Mouse (Mus musculus) thymus, postnatal 0 days (tissue): Measurements from ENCODE around the gene Coro2b. TPM values are rescaled to one million over a fixed set of nuclear protein-coding genes. Genes with fewer than 3 reads are reported as not detected.

ENCODE experiments used
- DNase-seq: peaks from one replicate; pipeline ENCODE4 v3.0.0-alpha.2; 2015; ENCODE audit warnings: low spot score
- polyA plus RNA-seq: library from polyadenylated mRNA; unstranded; fragments of >200 nt; fragmentation: Nextera tagmentation; extraction: Ambion mirVana; gene quantifications from 2 replicates; pipeline ENCODE4 v1.2.1, GENCODE M21; 2015

The Coro2b gene
- polyA plus RNA-seq, 1 experiment from 2014 or later = 3.4 TPM

DNA sequence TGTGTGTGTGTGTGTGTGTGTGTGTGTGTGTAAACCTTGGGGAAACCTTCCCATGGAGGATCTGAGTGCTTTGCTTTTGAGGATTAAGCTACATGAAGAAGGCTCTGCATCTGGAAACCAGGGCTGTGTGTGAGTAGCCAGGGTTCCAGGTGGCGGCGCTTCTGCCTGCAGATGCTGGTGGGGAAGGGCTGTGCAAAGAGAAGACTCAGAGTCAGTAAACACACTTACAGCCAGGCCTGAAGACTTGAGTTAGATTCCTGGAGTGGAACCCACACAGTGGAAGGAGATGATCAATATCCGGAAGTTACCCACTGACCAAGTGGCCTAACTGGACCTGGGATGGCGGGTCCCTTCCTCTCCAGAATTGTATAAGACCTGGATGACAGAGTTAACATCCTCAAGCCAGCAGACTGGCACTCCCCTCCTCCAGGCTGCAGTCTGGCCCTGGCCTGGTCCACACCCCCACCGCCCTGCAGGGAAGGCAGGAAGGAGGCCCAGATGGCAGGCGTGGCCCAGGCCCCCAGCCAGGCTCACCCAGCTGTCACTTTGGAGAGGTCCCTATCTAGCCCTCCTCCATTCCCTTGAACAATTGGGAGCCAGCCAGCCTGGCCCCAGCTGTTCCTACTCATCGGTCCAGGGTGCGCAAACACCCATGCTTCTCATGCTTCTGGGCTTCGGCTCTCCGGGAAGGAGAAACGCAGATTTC is 59.9 kb downstream of the Coro2b start:
- DNase-seq = no peak

DNA sequence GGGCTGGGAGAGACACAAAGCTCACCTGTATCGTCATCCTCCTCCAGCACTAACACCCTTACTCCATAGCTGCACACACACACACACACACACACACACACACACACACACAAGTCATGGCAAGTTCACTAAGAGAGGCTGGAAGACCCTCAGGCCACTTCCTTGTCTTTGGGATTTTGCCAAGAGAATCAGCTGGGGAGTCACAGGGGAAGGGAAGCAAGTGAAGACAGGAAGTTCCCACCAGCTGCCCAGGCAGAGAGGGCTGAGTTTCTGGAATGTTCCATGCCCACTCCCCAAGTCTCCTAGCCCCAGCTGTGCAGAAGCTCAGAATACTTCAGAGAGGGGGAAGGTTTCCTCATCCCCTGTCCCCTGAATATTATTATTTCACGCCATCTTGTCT is 62.6 kb downstream of the Coro2b start:
- no peak for DNase-seq

- DNase-seq = no peak
Measured at GRCm38 (mm10) chr9:62471541-62472189, 65.2 kb downstream of the Coro2b start.

- no peak for DNase-seq
Measured at GRCm38 (mm10) chr9:62471041-62471440, 65.8 kb downstream of the Coro2b start.

DNA sequence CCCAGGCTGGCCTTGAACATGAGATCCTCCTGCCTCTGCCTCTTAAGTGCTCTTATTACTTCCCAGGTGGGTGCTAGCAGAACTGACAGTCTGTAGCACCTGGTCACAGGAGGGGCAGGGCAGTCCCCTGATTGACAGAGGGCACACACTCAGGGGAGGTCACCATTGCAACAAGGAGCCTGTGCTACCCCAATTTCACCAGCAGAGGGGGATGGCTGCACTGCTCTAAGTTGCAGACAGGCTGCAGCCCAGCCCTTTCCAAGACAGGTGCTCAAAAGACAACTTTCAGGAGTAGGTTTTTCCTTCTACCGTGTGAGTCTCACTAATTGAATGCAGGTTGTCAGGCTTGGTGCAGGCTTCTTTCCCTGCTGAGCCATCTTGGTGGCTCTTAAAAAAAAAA is 66.4 kb downstream of the Coro2b start:
- DNase-seq = peak; percentile 82

GRCm38 (mm10) chr9:62469696-62470095 is 67.1 kb downstream of the Coro2b start:
- no peak for DNase-seq

GRCm38 (mm10) chr9:62469143-62469542 is 67.7 kb downstream of the Coro2b start:
- no peak for DNase-seq

- DNase-seq = no peak
Measured at GRCm38 (mm10) chr9:62467413-62467784, 69.4 kb downstream of the Coro2b start.

GRCm38 (mm10) chr9:62466742-62467412 is 70.0 kb downstream of the Coro2b start:
- no peak for DNase-seq

- no peak for DNase-seq
Measured at GRCm38 (mm10) chr9:62466053-62466452, 70.8 kb downstream of the Coro2b start.

DNA sequence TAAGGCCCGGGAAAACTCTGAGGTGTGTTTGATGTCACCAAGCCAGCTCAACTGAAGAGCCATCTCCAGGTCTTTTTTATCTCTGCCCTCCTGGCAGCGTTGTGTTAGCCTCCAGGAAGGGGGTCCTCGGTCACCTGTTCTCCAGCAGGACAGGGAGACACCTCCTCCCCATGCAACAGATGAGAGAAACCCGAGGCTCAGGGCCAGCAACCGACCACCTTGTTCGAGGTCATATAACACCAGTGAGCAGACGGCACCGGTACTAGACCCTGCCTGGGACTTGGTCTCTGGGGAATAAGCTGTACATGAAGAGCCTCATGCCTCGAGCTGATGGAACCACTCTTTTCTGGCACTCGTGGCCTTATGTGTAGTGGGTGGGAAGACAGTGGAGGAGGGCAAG is 72.1 kb downstream of the Coro2b start:
- DNase-seq = no peak

DNA sequence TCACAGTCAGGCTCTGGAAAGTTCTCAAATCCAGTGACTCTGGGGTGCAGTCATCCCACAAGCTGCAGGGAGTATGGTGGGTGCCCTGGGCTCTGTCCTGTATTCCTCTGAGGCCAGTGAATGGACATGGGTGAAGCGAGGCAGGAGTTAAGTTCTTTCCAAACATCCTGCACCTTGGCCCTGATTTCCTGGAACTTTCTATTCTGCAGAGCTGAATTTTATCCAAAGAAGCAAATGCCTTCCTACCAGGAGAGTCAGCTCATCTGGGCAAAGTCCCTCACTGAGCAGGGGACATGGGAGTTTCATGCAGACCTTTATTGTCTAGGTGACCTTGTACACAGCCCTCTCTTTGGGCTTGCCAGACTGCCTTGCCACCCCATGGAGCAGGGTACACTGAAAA is 75.1 kb downstream of the Coro2b start:
- no peak for DNase-seq

DNA sequence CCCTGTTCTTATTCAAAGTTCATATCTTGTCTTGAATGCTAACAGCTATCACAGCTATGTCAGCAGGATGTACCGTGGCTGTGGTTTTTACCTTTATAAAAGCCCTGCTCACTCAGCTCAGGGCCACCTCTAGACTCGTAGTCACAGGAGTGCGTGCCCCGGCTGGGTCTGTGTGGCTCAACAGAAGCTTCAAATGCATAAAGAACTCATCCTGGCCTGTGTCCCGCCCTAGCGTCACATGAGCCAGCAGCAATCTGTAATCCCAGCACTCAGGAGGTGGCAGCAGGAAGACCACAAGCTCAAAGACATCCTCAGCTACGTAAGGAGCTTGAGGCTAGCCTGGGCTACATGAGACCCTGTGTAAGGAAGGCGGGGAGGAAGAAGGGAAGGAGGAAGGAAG is 75.7 kb downstream of the Coro2b start:
- DNase-seq = no peak

- DNase-seq = no peak
Measured at GRCm38 (mm10) chr9:62460086-62460485, 76.8 kb downstream of the Coro2b start.

- DNase-seq = no peak
Measured at GRCm38 (mm10) chr9:62458457-62458856, 78.4 kb downstream of the Coro2b start.

DNA sequence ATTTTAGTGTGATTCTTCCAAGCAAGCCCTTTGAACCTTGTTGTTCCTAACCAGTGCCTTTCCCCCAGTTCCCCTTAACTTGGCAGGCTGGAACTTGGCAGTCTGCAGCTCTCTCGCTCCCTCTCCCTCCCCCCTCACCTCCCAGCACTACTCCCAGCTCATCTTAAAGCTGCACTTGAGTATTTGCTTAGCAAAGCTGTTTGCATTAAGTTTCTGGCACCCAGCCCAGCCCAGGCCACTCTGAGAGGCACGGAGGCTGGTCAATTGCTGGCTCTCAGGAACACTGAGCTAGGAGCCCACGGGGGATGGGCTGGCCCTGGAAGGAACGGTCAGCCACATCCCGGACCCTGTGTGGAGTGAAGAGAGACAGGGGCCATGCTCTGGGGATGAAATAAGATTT is 80.8 kb downstream of the Coro2b start:
- DNase-seq = no peak

GRCm38 (mm10) chr9:62455210-62455969 is 81.5 kb downstream of the Coro2b start:
- no peak for DNase-seq

- DNase-seq = no peak
Measured at GRCm38 (mm10) chr9:62452373-62452993, 84.4 kb downstream of the Coro2b start.

GRCm38 (mm10) chr9:62451585-62452372 is 85.1 kb downstream of the Coro2b start:
- DNase-seq = no peak

GRCm38 (mm10) chr9:62450862-62451261 is 86.0 kb downstream of the Coro2b start:
- no peak for DNase-seq

DNA sequence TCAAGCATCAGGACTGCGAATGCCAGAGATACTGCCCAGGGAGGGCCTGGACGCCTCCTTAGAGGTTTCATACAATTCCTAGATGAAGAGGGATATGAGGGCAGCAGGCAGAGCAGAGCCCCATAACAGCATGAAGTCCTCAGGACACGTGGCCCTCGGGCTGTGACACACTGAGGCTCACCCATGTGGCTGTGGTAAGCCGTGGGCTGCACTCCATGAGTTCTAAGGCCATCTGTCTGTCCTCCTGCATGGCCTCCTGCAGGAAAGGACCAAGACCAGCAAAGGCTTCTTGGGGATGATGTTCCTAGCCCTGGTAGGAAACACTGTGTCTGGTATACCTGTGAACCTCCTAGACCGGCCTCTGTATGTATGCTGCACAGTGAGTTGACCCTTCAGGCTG is 86.5 kb downstream of the Coro2b start:
- no peak for DNase-seq
